Mouse (Mus musculus): ENCODE data around the gene Gm281.

DNA sequence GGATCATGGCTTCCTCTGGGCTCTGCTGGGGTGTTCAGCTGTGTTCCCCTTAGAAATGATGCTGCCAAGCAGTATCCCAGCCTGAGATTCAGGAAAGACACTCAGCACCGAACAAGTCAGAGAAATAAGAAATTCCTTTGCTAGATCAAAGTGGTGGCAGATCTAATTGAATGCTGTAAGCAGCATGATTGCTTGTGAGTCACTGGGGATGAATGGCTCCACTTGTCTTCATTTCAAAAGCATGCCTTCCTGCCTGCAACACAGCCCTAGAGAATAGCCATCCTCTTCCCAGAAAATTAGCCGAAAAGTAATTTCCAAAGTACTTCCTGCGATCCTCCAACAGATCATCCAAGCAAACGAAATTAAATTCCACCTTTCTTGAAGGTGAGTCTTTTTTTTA, 131.3 kb downstream of the Gm281 start:
- TF ChIP-seq CTCF (IDR thresholded peaks at IDR 0.05; ENCODE audit: borderline replicate concordance, control insufficient read depth, extremely low read depth, insufficient read depth, low read length, poor library complexity) (no peak), POLR2A (IDR thresholded peaks at IDR 0.05; ENCODE audit: control insufficient read depth, extremely low read depth, insufficient read depth, low read length, poor library complexity) (no peak)
